Mouse (Mus musculus): Measurements from ENCODE around the gene Vmn2r7.
"Not testable (repeated sequence)": the region's sequence is repeated elsewhere in the genome, so short reads cannot be mapped to it uniquely, and the experiment has no call there.

Gene Vmn2r7

DNA sequence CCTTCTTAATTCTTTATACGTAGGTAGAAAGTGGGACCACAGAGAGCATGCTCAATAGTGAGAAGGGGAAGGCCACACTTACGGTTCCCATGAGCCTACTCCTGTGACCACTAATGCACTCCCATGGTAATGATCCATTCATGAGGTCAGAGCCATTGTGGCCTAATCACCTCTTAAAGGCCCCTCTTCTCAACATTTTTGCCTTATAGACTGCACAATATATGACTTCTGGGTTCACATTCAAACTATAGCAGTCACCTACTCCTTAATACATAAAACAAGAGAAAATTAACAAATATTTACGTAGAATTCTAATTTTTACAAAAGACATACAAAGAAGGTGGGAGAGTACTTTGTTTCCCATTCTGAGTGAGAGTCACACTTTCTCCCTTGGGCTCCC is at the start of gene Vmn2r7:
TSS of gene Vmn2r7 (minus strand) at position 101 of the 400 bp plus-strand sequence.
- not testable (repeated sequence) for DNase-seq (ENCODE audit: low spot score in 2 of 2)

DNA sequence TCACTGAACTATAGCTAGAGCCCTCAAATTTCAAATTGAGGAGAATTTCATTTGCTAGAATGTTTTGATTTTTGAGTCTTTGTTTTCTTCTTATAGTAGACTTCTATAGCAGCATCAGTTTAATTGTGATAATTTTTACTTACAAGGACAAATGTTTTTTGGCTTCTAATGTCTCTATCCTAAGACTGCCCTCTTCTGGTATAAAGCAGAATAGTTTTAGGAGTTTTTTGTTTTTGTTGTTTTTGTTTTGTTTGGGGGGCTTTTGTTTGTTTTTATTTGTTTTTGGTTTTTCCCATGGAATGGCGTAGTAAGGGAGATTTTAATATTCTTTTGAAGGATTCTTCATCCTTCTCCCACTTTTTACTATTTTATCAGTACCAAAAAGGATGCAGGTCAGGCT is 45.2 kb upstream of the Vmn2r7 start:
- DNase-seq (ENCODE audit: low spot score in 2 of 2) = no peak

DNA sequence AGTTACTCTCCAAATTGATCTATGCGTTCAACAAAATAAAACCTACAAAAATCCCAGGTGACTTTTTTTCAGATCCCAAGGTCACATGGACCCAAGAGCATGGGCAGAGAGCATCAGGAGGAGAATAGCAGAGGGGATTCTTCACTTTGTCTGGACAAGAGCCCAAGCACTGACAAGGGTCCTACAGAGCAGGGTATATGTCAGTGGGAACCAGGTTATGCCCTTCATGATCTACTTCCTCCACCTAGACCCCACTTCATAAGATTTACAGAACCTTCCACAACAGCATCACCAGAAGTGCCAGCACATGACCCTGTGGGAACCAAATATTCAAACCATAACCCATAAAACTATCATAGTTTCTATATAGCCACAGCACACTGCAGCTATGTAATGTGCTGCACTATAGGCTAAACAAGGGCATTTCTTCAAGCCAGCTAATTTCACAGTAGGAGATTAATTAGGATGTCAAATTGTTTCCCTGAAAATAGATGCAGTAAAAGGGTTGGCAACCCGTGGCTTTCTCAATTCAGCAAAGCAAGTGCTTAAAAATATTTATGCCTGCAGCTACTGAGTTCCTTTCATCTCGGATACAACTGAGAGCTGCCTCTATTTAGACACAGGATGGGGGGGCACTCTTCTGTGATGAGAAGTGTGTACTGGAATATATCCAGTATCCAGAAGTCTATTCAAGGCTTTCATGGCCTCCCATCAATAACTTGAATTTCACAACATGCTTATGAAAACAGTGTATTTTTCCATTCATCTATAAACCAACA is 33.8 kb upstream of the Vmn2r7 start:
- no peak for DNase-seq (ENCODE audit: low spot score in 2 of 2)

DNA sequence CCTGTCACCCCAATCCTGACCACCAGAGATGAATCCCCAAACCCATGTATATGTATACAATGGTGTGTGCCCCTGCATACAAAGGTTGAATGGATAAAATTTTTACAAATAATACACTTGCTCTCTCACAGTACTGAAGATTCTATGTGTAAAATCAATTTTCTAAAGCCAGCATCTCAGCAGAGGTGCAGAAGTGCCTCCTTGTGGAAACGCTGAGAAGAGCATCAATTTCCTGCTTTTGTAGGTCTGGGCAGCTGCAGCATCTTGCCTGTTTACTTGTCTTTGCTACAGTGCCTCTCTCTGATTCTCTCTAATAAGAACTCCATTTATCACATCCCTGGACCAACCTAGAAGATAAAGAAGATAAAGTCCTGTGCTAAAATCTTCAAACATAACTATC is 32.1 kb upstream of the Vmn2r7 start:
- DNase-seq (ENCODE audit: low spot score in 2 of 2) = peak in 1 of 2 experiments; percentile 8

DNA sequence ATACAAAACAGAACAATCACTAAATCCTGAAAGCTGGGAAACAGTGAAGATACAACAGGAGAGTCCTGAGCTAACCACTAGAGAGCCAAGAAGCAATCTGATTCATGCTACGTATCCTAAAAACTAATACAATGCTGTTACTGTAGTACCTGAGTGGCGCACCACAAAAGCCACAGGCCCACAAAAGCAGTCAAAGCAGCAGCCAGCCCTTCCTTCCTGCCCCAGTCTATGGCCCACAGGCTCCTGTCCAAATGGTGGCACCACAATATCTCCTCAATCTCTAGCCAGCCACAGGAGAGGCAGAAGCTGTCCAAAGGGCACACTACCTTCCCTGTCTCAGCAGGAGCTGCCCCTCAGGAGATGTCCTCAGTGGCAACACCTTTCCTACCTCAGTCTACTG is 1.7 kb downstream of the Vmn2r7 start:
- no peak for DNase-seq (ENCODE audit: low spot score in 2 of 2)

DNA sequence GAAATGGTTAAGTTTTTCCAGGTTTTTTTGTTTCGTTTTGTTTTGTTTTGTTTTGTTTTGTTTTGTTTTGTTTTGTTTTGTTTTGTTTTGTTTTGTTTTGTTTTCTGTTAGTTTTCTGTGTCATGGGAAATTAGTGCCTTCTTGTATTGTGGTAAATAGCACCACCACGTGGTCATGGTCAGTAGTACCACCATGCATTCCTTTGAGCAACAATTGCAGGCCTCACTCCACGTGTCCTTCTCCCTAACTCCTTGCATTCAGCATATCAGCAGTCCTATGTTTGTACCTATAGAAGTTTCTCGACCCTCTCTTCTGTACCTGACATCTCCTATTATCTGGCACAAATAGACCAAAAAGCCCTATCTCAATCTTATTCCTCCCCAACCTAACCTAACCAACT is 2.3 kb downstream of the Vmn2r7 start:
- peak; percentile 19 to 63 for DNase-seq (ENCODE audit: low spot score in 2 of 2)

DNA sequence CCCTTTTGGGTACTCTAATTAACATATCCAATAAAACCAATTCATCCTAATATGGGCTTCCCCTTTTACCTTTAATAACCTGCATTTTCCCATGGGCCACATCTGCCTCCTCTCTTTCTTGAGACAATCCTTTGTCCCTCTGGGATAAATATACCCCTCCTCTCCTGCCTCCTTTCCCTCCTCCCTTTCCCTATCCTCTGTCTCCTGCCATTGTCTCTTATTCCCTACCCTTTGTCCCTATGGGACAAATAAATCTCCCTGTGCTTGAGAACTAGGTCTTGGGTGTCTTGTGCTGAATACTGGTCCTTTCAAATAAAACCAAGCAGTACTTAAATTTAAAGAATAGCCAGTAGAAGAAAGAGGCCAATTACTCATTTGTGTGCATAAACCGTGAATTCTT is 13.4 kb downstream of the Vmn2r7 start:
- no peak for DNase-seq (ENCODE audit: low spot score in 2 of 2)

DNA sequence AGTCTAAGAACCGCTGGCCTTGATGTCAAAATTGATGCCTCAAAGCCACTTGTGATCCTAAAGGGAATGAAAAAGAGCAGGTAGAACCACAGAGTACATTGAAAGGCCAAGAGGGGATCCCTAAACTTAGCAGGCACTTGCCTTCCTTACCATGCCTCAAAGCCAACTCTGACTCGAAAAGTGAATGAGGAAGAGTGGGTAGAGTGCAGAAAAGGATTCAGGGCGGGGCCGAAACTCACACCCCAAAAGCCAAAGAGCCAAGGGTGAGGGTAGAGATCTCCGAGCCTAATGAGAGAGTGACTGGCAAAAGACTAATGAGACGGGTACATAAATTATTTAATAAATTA is 53.3 kb downstream of the Vmn2r7 start:
- no peak for DNase-seq (ENCODE audit: low spot score in 2 of 2)

DNA sequence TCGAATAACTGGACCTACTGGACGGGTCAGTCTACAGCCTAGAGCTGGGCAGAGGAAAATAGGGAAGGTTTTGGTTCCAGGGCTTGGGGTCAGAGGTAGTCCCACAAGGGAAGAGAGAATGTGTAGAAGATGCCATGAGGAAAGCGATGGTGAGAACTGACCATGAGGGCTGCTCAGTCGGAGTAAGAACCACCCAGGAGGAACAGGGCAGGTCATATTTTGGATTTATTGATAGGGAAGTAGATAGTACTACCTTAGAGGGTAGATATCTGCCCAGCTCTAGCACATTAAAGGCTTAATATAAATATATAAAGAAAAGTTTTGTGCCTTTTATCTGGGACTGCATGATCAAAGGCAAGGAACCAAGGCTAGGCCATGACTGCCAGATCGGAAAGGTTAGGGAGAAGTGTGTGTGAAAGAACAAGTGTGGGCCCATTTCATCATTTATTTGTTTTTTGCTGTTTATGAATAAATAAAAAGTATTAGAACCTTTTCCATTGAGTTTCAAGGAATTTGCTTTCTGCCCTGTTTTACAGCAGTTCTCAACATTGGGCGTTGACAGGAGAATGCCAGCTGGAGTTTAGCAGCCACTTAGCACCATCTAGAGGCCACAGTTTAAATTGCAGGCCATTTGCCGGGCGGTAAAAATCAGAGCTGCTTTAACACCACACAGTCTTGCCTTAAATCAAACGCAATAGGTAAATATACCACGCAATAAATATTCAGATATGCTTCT is 53.9 kb downstream of the Vmn2r7 start:
- peak; percentile 69 to 82 for DNase-seq (ENCODE audit: low spot score in 2 of 2)

DNA sequence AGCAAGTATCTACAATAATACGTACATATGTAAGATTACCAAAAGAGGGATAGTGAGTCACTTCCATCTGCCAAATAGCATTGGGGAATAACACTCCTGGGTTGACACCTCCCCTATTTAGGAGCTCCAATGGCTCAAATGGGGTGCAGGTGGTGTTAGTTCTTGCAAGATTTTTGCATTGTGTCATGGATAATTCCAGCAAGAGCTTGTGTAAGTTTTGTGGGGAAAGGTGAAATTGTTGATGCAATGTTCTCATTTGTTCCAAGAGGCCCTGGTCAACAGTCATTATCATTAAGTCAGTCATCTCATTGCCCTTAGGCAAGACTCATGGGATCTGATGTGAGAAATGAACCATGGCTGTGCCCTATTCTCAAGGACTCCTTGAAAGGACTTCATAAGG is 61.7 kb downstream of the Vmn2r7 start:
- DNase-seq (ENCODE audit: low spot score in 2 of 2) = no peak

DNA sequence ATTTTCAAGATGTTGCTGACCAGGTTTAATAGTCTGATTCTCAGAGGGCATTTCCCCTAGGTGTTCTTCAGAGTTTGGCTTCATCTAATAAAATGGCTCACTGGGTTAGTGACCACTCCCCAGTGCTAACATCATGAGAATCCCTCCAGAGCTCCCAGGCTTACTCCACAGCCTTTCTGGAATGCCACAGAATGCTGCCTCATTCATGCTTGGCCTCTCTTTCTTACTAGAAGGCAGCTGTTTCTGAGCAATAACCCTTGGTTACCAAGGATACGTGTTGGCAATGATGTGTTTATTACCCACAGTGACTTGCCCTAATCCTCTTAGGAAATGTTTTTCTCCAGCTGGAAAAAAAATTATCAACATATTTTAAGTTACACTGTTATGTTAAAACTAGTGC is 72.4 kb downstream of the Vmn2r7 start:
- no peak for DNase-seq (ENCODE audit: low spot score in 2 of 2)

DNA sequence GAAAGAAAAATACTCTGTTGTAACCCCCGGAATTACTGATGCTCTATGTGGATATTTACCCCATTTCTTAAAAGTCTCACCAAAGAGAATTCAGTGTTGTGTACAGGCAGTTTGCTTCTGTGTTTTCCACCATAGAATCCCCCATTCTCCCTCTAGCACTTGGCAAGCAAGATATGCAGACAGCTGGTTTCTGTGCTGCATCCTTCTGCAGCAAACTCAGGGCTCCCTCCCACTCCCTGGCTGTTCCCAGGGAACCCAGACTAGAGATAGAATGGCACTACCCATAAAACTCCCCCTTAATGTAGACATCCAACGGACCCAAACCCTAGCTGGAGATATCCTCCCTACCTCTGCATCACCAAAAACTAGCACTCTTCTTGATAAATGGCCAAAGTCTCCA is 88.4 kb downstream of the Vmn2r7 start:
- peak; percentile 43 to 55 for DNase-seq (ENCODE audit: low spot score in 2 of 2)

DNA sequence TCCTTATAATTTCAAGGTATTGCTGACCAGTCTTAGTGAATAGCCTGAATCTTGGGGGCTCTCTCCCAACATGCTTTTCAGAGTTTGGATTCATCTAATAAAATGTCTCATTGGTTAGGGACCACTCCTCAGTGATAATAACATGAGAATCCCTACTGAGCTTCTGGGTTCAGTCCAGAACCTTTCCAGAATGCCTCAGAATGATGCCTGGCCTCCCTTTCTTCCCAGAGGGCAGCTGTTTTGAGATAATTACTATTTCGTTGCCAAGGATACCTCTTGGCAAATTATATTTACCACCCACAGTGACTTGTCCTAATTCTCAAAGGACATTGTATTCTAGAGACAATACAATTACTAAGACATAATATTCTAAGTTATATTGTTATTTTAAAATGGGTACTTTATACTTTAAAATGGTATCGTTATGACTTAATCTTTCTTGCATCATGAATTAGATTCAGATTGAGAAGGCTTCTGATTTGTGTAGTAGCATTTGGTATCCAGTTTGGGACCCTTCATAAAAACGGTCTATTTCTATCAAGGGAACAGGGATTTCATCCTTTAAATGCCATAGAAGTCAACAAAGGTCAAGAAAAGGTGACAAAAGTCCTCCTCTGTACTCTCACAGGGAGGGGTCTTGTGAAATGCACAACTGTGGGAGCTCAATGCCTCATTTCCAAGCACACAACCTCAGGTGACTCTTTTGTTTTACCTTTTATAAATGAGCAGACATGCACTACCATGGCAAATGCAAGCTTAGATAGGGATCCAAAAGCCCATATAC is 117.2 kb downstream of the Vmn2r7 start:
- not testable (repeated sequence) for DNase-seq (ENCODE audit: low spot score in 2 of 2)

DNA sequence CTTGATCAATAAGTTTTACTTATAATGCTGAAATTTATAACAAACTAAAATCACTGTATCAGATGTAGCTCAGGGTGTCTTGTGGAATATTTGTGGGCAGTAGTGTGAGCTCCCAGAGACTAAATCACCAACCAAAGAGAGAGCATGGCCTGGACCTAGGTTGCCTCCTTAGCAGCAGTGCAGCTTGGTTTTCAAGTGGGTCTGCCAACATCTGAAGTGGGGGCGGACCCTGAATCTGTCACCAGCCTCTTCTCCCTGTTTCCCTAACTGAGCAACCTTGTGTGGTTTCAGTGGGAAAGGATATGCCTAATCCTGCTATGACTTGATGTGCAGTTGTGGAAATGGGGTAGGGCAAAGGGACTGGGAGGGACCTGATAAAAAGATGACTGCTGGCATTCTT is 118.8 kb downstream of the Vmn2r7 start:
- DNase-seq (ENCODE audit: low spot score in 2 of 2) = not testable (repeated sequence)

DNA sequence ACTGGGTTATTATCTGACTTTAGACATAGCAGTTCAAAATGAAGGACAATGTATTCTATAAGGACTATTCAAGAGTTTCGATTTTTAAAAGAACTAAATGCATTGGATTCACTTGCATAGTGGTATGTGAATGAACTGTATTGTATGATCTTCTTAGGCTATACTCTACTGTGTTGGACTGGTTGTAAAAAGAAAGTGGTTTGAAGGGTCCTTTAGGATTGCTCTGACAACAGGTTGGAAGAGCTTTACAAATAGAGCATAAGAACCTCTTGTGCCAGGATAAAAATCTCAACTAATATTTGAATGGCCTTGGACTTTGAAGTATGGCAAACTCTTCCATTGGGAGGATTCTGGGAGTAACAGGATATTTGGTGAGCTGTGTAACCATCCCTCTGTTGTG is 168.5 kb downstream of the Vmn2r7 start:
- DNase-seq (ENCODE audit: low spot score in 2 of 2) = not testable (repeated sequence)
